Mouse (Mus musculus) testis, adult 2 months (tissue): ENCODE results near the gene Mllt10. TPM values are rescaled to one million over a fixed set of nuclear protein-coding genes. Genes with fewer than 3 reads are reported as not detected.

Experiments used
- H3K27ac ChIP-seq: fragments of 200-500 bp; 2 replicates; pipeline ENCODE4 v1.5.1; 2012; ENCODE audit warnings: low read depth, low read length; ENCODE audit not compliant: control insufficient read depth, insufficient read depth
- H3K27me3 ChIP-seq: fragments of 200-500 bp; 2 replicates; pipeline ENCODE4 v1.6.1; 2012; ENCODE audit warnings: mild to moderate bottlenecking, low read length, moderate library complexity; ENCODE audit not compliant: control insufficient read depth, insufficient read depth
- H3K36me3 ChIP-seq: fragments of 200-500 bp; 2 replicates; pipeline ENCODE4 v1.6.1; 2012; ENCODE audit warnings: mild to moderate bottlenecking, low read length; ENCODE audit not compliant: control insufficient read depth, insufficient read depth
- H3K4me1 ChIP-seq: fragments of 200-500 bp; 2 replicates; pipeline ENCODE4 v1.6.1; 2012; ENCODE audit warnings: low read length; ENCODE audit not compliant: control insufficient read depth, insufficient read depth
- H3K4me3 ChIP-seq: fragments of 200-500 bp; 2 replicates; pipeline ENCODE4 v1.5.1; 2012; ENCODE audit warnings: low read depth, mild to moderate bottlenecking, low read length, moderate library complexity, mixed read lengths; ENCODE audit not compliant: control insufficient read depth
- CTCF ChIP-seq: fragments of 200-500 bp; IDR thresholded peaks from 2 replicates; pipeline ENCODE4 v1.5.1; 2012; ENCODE audit warnings: low read depth, mild to moderate bottlenecking, inconsistent platforms, low read length, moderate library complexity; ENCODE audit not compliant: control insufficient read depth, insufficient read depth, insufficient replicate concordance
- POLR2A ChIP-seq: fragments of 200-500 bp; IDR thresholded peaks from 2 replicates; pipeline ENCODE4 v1.6.1; 2012; ENCODE audit warnings: low read depth, mild to moderate bottlenecking, inconsistent platforms, low read length, moderate library complexity; ENCODE audit not compliant: control insufficient read depth
- polyA plus RNA-seq: library from polyadenylated mRNA; depleted of rRNA; stranded (reverse); fragments of >200 nt; gene quantifications from 2 replicates; pipeline ENCODE4 v1.2.3, GENCODE M21; 2012

Gene Mllt10
- polyA plus RNA-seq, 1 experiment: 165 TPM

- no peak overlapping the region for H3K4me3 ChIP-seq
- TF ChIP-seq POLR2A: no peak
- no peak for TF ChIP-seq CTCF
- H3K4me1 ChIP-seq: peaks cover 6% of the 10 kb centered on the region
- H3K36me3 ChIP-seq: no peaks in the 10 kb centered on the region
- H3K27ac ChIP-seq: no peak overlapping the region
- H3K27me3 ChIP-seq: no peaks in the 10 kb centered on the region; the same call in 1 of the 2 replicates
Observed at GRCm38 (mm10) chr2:18046186-18046585, 8.9 kb upstream of the Mllt10 start.

GRCm38 (mm10) chr2:18046758-18047645, 8.0 kb upstream of the Mllt10 start:
- Histone ChIP-seq H3K27me3 (no peaks in the 10 kb centered on the region), H3K27ac (peak overlapping the region; percentile 25), H3K36me3 (no peaks in the 10 kb centered on the region), H3K4me1 (peaks cover 4% of the 10 kb centered on the region), H3K4me3 (peak overlapping the region; percentile 78)
- TF ChIP-seq CTCF: no peak
- TF ChIP-seq POLR2A: no peak

GRCm38 (mm10) chr2:18047646-18048452, 7.2 kb upstream of the Mllt10 start:
- Histone ChIP-seq H3K4me1 (peaks cover 4% of the 10 kb centered on the region), H3K36me3 (no peaks in the 10 kb centered on the region), H3K27me3 (no peaks in the 10 kb centered on the region), H3K4me3 (peak overlapping the region; percentile 78), H3K27ac (peak overlapping the region; percentile 25)
- TF ChIP-seq POLR2A (no peak), CTCF (no peak)

- H3K27me3 ChIP-seq: no peaks in the 10 kb centered on the region
- no peaks in the 10 kb centered on the region for H3K36me3 ChIP-seq
- H3K4me1 ChIP-seq: peaks cover 4% of the 10 kb centered on the region
- TF ChIP-seq CTCF: no peak
- no peak for TF ChIP-seq POLR2A
- peak within 1 kb of the TSS; percentile 44 for H3K27ac ChIP-seq
- H3K4me3 ChIP-seq: peak within 1 kb of the TSS; percentile 78
Observed at GRCm38 (mm10) chr2:18048453-18049075, 6.5 kb upstream of the Mllt10 start, which contains the start of gene Skida1. Skida1 (minus strand) TSS chr2:18049051.

GRCm38 (mm10) chr2:18049279-18049821, 5.7 kb upstream of the Mllt10 start:
- Histone ChIP-seq H3K4me1 (peaks cover 4% of the 10 kb centered on the region), H3K27ac (peak overlapping the region; percentile 44)

GRCm38 (mm10) chr2:18050018-18050417, 5.0 kb upstream of the Mllt10 start:
- Histone ChIP-seq H3K4me3 (no peak overlapping the region), H3K36me3 (no peaks in the 10 kb centered on the region), H3K27ac (no peak overlapping the region), H3K4me1 (peaks cover 4% of the 10 kb centered on the region), H3K27me3 (no peaks in the 10 kb centered on the region)
- TF ChIP-seq CTCF: no peak
- no peak for TF ChIP-seq POLR2A

More at GRCm38 (mm10) chr2:18049279-18049821, 5.7 kb upstream of the Mllt10 start:
- H3K4me3 ChIP-seq: no peak overlapping the region
- no peaks in the 10 kb centered on the region for H3K36me3 ChIP-seq
- TF ChIP-seq POLR2A: no peak
- no peak for TF ChIP-seq CTCF
- H3K27me3 ChIP-seq: no peaks in the 10 kb centered on the region
